8 mouse cellular contexts compared by ENCODE assay signal in genomic region chr19:36687843-36688637, GRCm38 (mm10). TPM values are rescaled to one million over a fixed set of nuclear protein-coding genes. Genes with fewer than 3 reads are reported as not detected.
A peak's percentile ranks its signal among the peaks of the same experiment; 100 is the strongest.
DNase-seq lines count a peak whose midpoint lies in the region; ATAC-seq and TF ChIP-seq lines count a peak whose summit lies in the region.

No protein-coding gene starts in this region.

- no peak overlapping the region for H3K4me2 ChIP-seq in forebrain, postnatal 0 days (ENCODE audit: low read depth)
- no peak overlapping the region for H3K4me2 ChIP-seq in midbrain, embryonic 15.5 days

- WGBS in forebrain, postnatal 0 days = 38% methylated on average over 8 of the region's 8 CpGs
- 69% methylated on average over 8 of the region's 8 CpGs for WGBS in midbrain, embryonic 15.5 days

- no peaks in the 10 kb centered on the region for H3K36me3 ChIP-seq in forebrain, postnatal 0 days (ENCODE audit: insufficient read depth)
- H3K36me3 ChIP-seq in midbrain, embryonic 15.5 days (replicated peaks) = no peaks in the 10 kb centered on the region

- intact Hi-C loops in heart, postnatal 25 days (cut with DNase I) = no loop called here

- TF ChIP-seq CTCF in forebrain, postnatal 0 days (IDR thresholded peaks at IDR 0.05; ENCODE audit: low read depth) = no peak

- no peak overlapping the region for H3K4me3 ChIP-seq in forebrain, postnatal 0 days (ENCODE audit: low read depth, low read length)
- no peak overlapping the region for H3K4me3 ChIP-seq in midbrain, embryonic 15.5 days

- DNase-seq in right cerebral cortex, postnatal 4 days = peak; percentile 55
- DNase-seq in right cerebral cortex, adult 18-20 months = no peak
- peak; percentile 75 for DNase-seq in forebrain, postnatal 0 days
- DNase-seq in heart, postnatal 25 days (ENCODE audit: low spot score) = peak; percentile 72
- peak; percentile 29 to 45 for DNase-seq in layer of hippocampus, postnatal 10 days (ENCODE audit: low spot score in 2 of 2)
- no peak for DNase-seq in thymus, postnatal 10 days (ENCODE audit: low spot score in 2 of 2)
- DNase-seq in embryo, embryonic 10.5 days (ENCODE audit: low spot score) = no peak

- peaks cover 11% of the 10 kb centered on the region for H3K4me1 ChIP-seq in forebrain, postnatal 0 days (ENCODE audit: insufficient read depth)
- H3K4me1 ChIP-seq in midbrain, embryonic 15.5 days = peaks cover 12% of the 10 kb centered on the region; the same call in 1 of the 2 replicates

- H3K9ac ChIP-seq in forebrain, postnatal 0 days = no peak overlapping the region
- no peak overlapping the region for H3K9ac ChIP-seq in midbrain, embryonic 15.5 days

- no peaks in the 10 kb centered on the region for H3K27me3 ChIP-seq in forebrain, postnatal 0 days (ENCODE audit: insufficient read depth, low read length)
- H3K27me3 ChIP-seq in midbrain, embryonic 15.5 days (replicated peaks) = no peaks in the 10 kb centered on the region

- ATAC-seq in forebrain, postnatal 0 days = peak; percentile 56
- peak; percentile 72 for ATAC-seq in midbrain, embryonic 15.5 days (replicated peaks)

- peak overlapping the region; percentile 66; the same call in 1 of the 2 replicates for H3K27ac ChIP-seq in forebrain, postnatal 0 days (ENCODE audit: low read depth, low read length)
- H3K27ac ChIP-seq in midbrain, embryonic 15.5 days = no peak overlapping the region

- H3K9me3 ChIP-seq in forebrain, postnatal 0 days (ENCODE audit: low read length) = no peaks in the 10 kb centered on the region
- H3K9me3 ChIP-seq in midbrain, embryonic 15.5 days = no peaks in the 10 kb centered on the region

RNA-seq across cellular contexts. Expression of gene Ppp1r3c, which starts 48.4 kb away (rescaled TPM):
- total RNA-seq in forebrain, postnatal 0 days (2014; rRNA removed) = 28.2 and 28.6 TPM in 2 replicates
- polyA plus RNA-seq in forebrain, postnatal 0 days (2015; fragmentation: Nextera tagmentation; extraction: Ambion mirVana) = 6.4 and 8.9 TPM in 2 replicates
- 100 to 1,000 TPM in 1 of 2 experiments, 10 to 100 TPM in 1; 94.9 to 102 TPM for total RNA-seq in heart, postnatal 25 days (2021)
- total RNA-seq in layer of hippocampus, postnatal 10 days (2021) = 10 to 100 TPM; 37.8 to 43.0 TPM
- 15.6 and 17.3 TPM in 2 replicates for polyA plus RNA-seq in midbrain, embryonic 15.5 days (2015; fragmentation: Nextera tagmentation; extraction: Ambion mirVana)

Comparison
In these comparisons a context has a peak if more than half of its experiments do, and no peak if none do; other contexts are left out.
1. DNase-seq: peak in right cerebral cortex, postnatal 4 days (single experiment), forebrain, postnatal 0 days (single experiment), heart, postnatal 25 days (single experiment) and layer of hippocampus, postnatal 10 days (2 of 2); none in right cerebral cortex, adult 18-20 months (single experiment), thymus, postnatal 10 days (0 of 2) and embryo, embryonic 10.5 days (single experiment).